Mouse (Mus musculus) kidney, postnatal 4 days (tissue): Measurements from ENCODE around the gene Defb36.
A peak's percentile ranks its signal among the peaks of the same experiment; 100 is the strongest.

ENCODE experiments used
- DNase-seq, 2 experiments: peaks; one replicate each; pipeline ENCODE4 v3.0.0; 2021; ENCODE audit warnings: mixed read lengths in 2 of 2

The Defb36 gene

DNA sequence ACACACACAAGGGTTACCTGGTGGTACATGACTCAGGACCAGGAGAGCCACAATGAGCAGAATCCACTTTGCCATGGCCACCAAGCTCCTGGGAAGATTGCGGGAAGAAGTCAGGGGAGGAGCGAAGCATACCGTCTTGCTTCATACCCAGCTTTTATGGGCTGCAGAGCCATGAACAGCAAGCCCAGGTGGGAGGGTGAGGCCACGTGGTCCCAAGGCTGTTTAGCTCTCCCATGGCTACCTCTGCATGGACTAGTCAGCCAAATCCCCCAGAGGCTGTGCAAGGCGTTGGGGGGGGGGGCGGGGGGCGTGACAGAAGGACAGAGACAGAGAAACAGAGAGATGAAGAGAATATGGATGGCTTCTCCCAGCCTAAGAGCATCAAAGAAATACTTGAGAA is 18.8 kb downstream of the Defb36 start, which contains the start of gene Defb25:
TSS of gene Defb25 (minus strand) at position 101 of the 400 bp plus-strand sequence.
- DNase-seq = no peak

DNA sequence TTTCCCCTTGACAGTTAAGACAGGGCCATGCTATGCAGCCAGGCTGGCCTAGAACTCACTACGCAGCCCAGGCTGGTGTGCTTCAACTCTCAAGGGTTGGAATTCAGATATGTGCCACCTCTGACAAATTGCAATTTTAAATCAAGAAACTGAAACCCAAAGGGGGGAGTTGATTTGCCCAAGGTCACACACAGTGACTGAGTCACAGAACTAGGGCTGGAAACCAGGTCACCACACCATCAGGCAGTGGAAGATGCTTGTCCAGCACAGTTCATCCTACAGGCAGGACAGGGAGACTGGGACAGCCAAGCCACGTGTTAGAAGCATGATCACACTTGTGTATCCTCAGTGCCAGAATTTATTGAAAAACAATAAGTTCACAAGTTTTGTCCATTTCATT is 20.4 kb downstream of the Defb36 start:
- DNase-seq = no peak

DNA sequence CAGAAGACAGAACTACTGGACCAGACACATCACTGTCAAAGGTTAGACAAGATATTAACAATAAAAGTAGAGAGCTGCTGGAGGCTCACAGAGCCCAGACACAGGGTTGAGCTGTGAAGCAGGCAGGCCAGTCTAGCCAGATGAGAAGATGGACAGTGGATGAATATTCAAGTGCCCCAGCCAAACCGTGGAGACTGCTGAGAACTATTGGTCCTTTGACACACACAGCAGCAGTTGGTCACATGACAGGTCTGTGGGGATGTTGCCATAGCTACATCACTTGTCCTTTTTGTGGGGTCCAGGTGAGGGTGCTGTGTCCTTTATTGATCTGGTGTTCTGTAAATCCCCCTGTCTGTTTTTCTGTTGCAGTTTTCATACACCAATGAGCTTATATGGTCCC is 21.1 kb downstream of the Defb36 start:
- DNase-seq = no peak

- DNase-seq = peak; percentile 80 to 83
Measured at GRCm38 (mm10) chr2:152626774-152627591, 22.9 kb downstream of the Defb36 start, which contains the start of gene Rem1. Rem1 (plus strand) TSS chr2:152626951.

- peak; percentile 52 to 67 for DNase-seq
Measured at GRCm38 (mm10) chr2:152628066-152628465, 23.9 kb downstream of the Defb36 start.

DNA sequence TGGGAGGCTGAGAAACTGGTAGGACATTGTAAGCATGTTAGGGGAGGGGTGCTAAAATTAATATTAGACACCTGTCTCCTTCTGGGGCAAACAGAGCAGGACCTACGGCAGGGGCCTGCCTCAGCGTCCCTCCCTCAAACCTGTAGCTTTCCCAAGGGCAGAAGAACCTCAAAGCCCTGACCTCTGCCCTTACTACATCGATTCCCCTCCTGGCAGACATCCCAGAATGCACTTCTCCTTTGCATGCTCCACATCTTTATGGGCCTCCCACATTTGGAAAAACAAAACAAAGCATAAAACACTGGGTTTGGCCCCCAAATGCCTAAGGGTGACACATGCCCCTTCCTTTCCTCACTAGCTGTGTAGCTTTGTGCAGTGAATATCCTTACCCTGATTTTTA is 25.1 kb downstream of the Defb36 start:
- no peak for DNase-seq

GRCm38 (mm10) chr2:152629904-152630303 is 25.8 kb downstream of the Defb36 start:
- DNase-seq = no peak

DNA sequence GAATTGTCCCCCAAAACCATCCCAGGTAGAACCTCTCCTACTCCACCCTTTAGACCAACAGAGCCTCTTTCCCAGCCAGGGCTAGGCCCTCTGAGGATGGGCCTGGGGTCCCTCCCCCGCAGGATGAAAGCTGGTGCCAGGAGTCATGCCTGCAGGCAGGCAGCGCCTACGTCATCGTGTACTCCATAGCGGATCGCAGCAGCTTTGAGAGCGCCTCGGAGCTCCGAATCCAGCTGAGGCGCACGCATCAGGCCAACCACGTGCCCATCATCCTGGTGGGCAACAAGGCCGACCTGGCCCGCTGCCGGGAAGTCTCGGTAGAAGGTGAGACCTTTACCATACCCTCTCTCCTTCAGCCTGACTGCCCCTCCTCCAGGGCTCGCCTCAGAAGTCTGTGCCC is 29.2 kb downstream of the Defb36 start:
- peak; percentile 54 to 62 for DNase-seq

DNA sequence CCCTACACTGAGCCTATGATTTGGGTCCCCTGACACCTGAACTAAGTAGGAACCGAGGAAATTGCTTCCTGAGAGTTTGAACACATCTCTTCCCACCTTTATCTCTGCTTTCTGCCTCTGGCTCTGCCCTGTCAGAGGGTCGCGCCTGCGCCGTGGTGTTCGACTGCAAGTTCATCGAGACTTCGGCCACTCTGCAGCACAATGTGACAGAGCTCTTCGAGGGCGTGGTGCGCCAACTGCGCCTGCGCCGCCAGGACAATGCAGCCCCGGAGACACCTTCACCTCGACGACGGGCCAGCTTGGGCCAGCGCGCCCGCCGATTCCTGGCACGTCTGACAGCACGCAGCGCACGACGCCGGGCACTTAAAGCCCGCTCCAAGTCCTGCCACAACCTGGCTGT is 30.2 kb downstream of the Defb36 start:
- no peak for DNase-seq

DNA sequence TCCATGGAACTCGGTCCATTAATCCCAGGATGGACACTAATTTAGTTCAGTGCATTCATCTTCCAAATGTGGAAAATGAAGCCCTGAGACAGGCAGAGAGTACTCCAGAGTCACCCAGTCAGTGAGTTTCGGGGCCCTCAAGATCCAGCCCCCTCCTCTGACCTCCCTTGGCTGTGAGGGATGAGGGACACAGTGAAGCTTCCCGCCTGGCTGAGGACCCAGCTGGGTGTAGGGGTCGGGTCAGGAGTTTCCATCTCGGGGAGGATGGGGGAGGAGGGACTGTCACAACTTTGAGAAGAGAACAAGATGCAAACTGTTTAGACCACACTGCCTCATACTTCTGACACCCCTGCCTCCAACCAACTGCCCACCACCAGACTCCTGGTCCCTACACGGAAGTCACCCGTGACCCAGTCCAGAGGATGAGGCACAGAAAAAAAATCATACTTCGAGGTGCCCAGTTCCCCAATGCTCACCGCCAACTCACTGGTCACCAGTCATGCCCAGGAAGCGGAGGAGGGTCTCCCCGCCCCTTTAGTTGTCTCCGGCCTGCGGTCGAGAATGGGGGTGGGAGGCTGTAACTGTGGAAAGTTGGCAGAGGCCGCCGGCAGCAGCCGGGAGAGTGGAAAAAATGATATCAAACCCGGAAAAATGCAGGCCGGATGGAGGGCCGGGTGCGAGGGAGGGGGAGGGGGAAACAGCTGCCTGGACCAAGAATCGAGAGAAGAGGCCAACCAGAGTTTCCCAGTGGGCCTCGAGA is 32.3 kb downstream of the Defb36 start:
- peak; percentile 87 to 92 for DNase-seq

GRCm38 (mm10) chr2:152637006-152637322 is 32.8 kb downstream of the Defb36 start:
- DNase-seq = no peak

DNA sequence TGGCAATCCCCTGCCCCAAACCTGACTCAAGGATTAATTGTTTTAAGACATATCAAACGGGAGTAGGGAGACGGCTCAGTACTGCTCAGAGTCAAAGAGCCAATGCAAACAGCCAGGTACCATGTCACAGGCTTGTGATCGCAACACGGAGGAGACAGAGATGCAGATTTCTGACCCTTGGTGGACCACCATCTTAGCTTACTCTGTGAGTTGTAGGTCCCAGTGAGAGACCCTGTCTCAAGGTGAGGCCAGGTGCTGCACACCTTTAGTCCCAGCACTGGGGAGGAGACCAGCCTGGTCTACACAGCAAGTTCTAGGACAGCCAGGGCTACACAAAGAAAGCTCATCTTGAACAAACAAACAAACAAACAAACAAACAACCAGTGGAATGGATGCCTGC is 33.3 kb downstream of the Defb36 start:
- DNase-seq = no peak

- DNase-seq = peak in 1 of 2 experiments; percentile 49
Measured at GRCm38 (mm10) chr2:152638865-152639264, 34.7 kb downstream of the Defb36 start.

DNA sequence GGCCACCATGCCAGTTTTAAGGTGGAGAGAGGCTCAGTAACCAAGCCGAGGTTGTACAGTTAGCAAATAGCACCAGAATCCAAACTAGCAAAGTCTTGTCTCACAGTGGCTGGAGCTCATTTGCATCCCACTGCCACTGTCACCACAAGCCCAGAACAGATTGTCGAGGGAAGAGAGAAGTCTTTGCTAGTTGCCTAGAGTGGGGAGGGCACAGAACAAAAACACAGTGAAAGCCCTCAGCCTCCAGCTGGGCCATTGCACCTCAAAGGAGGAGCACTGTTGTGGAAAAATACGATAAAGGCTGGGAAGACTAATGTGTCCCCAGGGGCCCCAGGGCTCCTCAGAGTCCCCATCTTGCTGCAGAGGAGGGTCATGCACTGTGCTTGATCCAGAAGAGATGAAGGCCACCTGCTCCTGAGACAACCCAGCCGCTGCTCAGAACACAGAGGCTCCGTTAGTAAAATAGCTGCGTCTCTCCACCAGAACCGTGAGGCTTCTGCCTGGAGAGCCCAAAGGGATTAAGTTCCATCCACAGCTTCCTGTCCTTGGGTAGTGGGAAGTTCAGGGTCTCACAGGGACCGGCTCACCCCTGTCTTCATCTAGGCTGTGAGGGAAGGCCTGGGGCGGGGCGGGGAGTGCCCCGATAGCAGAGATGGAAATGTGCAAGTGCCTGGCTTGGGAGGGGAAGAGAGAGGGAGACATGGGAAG is 35.4 kb downstream of the Defb36 start:
- peak; percentile 82 to 87 for DNase-seq

- peak; percentile 68 to 76 for DNase-seq
Measured at GRCm38 (mm10) chr2:152652901-152653620, 48.9 kb downstream of the Defb36 start.

DNA sequence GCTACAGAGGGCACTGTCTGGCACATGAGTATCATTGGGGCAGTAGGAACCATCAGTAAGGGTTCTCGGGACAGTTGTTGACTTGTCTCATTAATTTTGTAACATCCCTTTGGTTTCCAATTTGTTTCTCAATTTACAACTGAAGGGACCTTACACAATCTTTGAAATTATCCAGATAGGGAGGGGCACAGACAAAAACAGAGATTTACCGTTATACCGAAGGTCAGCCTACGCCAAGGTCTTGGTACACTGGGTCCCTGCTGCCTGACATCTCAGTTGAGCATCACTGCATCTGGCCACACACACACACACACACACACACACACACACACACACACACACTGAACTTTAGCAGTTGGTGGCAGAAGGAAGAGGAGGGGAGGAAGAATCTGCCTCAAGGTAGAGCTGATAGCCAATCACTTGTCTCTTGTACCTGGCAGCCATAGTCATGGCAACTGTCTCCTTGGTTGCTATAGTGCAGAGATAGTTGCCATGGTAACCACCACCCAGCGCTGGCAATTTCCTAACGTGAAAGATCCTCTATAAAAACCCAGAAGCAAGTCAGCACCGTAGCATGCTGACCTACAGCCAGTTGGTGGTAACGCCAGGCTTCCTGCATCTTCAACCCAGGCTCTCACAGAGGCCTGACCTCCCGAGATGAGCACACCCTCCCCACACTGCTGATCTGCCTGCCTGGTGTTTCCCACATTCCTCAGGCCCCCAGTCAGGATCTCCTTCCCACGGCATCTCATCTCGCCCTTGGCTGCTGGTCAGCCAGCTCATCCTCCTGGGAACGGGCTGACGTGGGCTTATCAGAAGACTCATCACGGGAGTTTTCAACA is 50.0 kb downstream of the Defb36 start:
- DNase-seq = no peak

GRCm38 (mm10) chr2:152657398-152657797 is 53.3 kb downstream of the Defb36 start:
- peak; percentile 64 to 65 for DNase-seq

GRCm38 (mm10) chr2:152661163-152661562 is 57.0 kb downstream of the Defb36 start:
- DNase-seq = no peak
